Mouse (Mus musculus) urinary bladder, postnatal 0 days (tissue): Measurements from ENCODE around the gene Zfp90. TPM values are rescaled to one million over a fixed set of nuclear protein-coding genes. Genes with fewer than 3 reads are reported as not detected.

Source experiments
- polyA plus RNA-seq: library from polyadenylated mRNA; unstranded; fragments of >200 nt; fragmentation: Nextera tagmentation; extraction: Ambion mirVana; gene quantifications from 2 replicates; pipeline ENCODE4 v1.2.1, GENCODE M21; 2015

Zfp90 gene
- polyA plus RNA-seq = 9.9 and 11.1 TPM in 2 replicates

DNA sequence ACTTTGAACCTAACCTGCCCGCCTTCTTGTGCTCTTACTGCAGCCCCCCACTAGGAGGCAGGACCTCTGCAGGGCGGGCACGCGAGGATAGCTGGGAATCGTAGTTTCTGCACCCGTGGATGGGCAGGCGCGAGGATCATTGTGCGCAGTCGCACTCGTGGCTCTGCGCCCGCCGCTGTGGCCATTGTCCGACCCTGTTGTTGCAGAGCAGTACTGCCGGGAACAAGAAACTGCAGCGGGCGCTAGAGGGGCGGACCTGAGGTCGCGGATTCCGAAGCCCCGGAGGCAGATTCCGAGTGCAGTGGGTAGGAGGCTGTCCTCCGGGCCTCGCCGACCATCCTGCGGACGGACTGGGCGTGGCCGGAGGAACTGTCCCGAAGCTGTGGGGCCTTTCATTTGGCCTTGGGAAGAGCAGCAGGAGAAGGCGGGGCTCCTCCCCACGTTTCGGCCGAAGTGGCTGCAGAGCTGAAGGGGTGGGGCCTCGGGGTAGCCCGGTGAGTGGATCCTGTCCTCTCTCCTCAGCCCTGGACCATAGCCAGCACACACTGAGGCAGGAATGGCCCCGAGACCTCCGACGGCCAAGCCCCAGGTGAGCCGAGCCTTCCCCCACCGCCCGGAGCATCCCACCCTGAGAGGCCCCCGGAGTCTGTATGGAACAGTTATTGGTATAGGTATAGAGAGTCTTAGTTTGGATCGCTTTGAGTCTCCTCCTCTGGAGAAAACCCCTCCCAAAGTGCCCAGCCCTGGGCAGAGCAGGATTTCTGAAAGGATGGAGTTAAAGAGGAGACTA is at the start of gene Zfp90:
Gene Zfp90, plus strand, starts transcription at position 146 of the 790 bp plus-strand sequence.

Other genes starting within 250 kb of the Zfp90 start
- 53.5 and 58.0 TPM in 2 replicates for gene Slc7a6, start 246.5 kb upstream of the Zfp90 start, polyA plus RNA-seq
- 17.1 and 19.3 TPM in 2 replicates for gene Slc7a6os, start 204.4 kb upstream of the Zfp90 start, polyA plus RNA-seq
- 20.6 and 20.9 TPM in 2 replicates for gene Prmt7, start 204.4 kb upstream of the Zfp90 start, polyA plus RNA-seq
- 9.4 and 11.1 TPM in 2 replicates for gene Smpd3, start 77.3 kb upstream of the Zfp90 start, polyA plus RNA-seq
- not detected in 2 replicates for gene 6030452D12Rik, start 85.2 kb downstream of the Zfp90 start, polyA plus RNA-seq
- gene Cdh3, start 95.6 kb downstream of the Zfp90 start, polyA plus RNA-seq = 28.5 and 33.9 TPM in 2 replicates
- 9.7 and 11.6 TPM in 2 replicates for gene Gm10073, start 158.1 kb downstream of the Zfp90 start, polyA plus RNA-seq
- gene Cdh1, start 188.0 kb downstream of the Zfp90 start, polyA plus RNA-seq = 65.5 and 76.7 TPM in 2 replicates